Mouse (Mus musculus) cerebellum, postnatal 10 days (tissue): ENCODE measurements around the gene Tm6sf1.
"Not testable (repeated sequence)": the region's sequence is repeated elsewhere in the genome, so short reads cannot be mapped to it uniquely, and the experiment has no call there.

Experiments
- DNase-seq, 2 experiments: peaks; one replicate each; pipeline ENCODE4 v3.0.0; 2021; ENCODE audit warnings: mixed read lengths in 2 of 2

Gene Tm6sf1

DNA sequence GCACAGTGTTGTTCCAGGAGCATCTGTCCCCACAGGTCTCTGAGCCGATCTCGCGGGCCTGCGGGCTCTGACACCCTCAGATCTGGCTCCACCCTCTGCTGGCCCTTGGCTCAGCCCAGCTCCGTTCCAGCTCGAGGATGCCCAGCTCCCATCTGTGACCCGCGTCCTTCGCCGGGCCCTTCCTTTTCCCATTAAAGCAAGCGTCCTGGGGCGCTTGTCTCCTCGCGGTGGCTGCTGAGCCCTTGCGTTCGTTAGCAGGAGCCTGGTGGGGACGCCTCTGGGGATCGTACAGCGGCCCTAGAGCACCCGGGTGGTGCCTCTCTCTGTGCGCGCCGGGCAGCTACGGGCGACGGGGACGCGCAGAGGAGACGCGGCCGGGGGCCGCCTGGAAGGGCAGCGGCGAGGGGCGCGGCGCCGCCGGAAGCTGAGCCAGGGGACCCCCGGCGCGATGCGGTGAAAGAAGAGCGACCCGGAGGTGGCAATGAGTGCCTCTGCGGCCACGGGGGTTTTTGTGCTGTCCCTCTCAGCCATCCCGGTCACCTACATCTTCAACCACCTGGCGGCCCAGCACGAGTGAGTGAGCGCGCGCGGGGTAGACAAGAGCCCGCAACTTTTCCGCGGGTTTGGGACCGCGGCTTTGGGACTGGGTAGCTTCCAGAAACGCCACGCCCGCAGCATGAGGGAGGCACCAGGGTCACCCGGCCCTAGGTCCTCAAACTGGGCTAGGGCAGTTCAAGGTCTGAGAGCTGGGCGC, at the start of gene Tm6sf1:
Gene Tm6sf1 (plus strand): TSS at position 34 of the 754 bp plus-strand sequence.
- peak; percentile 60 to 69 for DNase-seq

- no peak for DNase-seq
These were observed 33.9 kb upstream of the Tm6sf1 start for GRCm38 (mm10) chr7:81824906-81825305.

DNA sequence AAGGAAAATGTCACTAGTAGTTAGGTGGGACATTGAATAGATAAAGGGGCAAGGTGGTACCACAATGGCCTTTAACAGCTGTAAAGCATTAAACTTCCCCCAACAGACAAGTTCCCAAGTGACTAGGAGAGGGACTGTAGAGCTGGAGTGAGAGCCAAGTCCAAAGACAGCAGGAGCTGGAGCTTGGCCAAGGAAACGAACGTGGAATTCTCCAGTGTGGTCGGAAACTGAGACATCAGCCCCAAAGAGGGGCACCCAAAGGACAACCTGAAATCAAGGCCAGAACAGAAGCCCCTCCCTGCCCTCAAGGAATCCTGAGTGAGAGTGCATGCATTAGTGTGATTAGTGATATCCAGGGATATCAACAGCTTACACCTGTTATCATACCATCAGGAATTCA, 33.4 kb upstream of the Tm6sf1 start:
- DNase-seq, result peak; percentile 57 to 60

DNA sequence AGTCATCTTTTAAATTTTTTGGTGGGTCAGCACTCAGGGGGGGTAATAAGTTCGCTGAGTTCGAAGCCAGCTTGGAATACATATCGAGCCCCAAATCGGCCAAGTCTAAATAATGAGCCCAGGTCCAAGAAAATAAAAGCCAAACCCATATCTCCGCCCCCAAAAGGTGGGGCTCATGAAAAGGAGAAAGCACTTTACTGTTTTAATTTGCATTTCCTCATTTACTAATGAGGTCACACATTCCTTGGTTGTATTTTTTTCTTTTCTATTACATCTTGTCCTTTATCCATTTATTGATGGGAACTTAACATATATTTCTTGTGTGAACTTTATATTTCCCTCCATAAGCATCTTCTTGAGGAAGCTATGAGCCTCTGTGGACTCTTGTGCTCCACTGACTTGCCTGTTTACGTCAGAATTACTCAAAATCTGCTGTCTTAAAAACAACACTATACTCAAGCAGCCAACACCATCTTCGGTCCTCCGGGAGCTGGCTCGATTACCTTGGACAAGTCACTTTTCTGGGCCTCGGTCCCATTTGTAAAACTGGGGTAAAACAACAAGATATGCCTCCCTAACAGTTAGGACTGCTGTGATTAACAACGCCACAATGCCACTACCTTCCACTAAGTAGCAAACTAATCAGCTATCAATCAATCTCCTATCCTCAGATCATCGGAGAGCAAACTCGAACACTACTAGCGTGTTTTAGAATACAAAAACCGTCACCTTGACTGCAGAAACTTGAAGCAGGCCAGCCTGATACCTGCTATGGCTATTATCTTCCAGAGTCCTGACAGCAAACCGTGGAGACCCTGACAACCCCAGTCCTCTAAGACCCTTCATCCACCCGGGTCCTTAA, 30.8 kb upstream of the Tm6sf1 start:
- peak in 1 of 2 experiments; percentile 19 for DNase-seq

- DNase-seq, result peak; percentile 75 to 77
These were observed 30.0 kb upstream of the Tm6sf1 start for GRCm38 (mm10) chr7:81828681-81829378.

DNA sequence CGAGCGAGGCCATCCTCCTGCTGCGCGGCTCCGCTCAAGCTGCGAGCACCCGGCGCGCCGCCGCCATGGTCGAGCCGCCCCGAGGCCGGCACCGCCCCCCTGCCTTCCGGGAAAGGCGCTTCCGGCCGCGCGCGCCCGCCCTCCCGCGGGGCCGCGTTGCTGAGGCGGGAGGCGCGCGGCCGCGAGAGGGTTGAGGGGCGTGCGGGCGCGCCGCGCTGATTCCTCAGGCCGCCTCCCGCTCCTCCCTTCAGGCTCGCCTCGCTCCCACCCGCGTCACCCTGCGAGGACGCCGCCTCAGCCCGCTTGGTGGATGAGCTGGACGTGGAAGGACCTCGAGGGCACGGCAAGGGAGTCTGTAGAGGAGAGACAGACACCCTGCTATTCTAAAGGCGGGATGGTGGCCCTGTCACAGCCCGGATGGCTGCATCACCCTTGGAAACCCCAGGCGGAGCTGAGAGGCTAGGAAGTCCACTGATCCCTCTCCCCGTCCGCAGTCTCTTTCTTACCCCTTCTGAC, 29.4 kb upstream of the Tm6sf1 start, which contains the start of gene Btbd1:
Gene Btbd1 (minus strand): TSS at position 53 of the 516 bp plus-strand sequence.
- peak; percentile 83 to 90 for DNase-seq

GRCm38 (mm10) chr7:81834847-81835246, 24.0 kb upstream of the Tm6sf1 start:
- DNase-seq, result no peak

- no peak for DNase-seq
These were observed 23.4 kb upstream of the Tm6sf1 start for GRCm38 (mm10) chr7:81835430-81835829.

DNA sequence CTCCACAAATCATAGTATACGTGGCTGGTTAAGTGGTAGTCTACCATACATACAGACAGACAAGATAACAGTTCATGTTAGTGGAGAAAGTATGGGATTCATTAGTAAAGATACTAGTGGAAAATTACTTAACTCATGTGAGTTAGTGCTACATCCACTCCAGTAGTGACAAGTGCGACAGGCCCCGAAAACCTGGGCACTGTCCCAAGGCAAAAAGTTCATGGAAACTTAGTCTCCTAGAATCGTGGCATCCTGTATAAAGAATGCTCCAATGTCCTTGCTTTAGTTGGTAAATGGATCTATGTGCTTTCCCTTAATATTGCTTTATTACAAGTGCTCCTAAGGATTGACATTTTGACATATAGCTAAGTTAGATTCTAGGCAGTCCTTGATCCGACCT, 21.0 kb upstream of the Tm6sf1 start:
- DNase-seq, result not testable (repeated sequence)

DNA sequence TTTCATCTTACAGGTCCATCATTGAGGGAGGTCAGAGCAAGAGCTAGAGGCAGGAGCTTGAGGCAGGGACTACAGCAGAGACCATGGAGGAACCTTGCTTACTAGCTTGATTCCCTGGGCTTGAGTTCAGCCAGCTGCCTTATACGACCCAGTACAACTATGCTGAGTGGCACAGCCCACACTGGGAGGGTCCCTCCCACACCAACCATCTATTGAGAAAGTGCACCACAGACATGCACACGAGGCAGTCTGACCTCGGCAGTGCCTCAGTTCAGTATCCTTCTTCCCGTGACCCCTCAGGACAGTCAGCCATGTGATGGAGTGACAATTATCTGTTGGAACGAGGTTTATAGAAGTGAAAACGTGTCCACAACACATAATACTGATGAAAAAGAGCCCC, 19.1 kb upstream of the Tm6sf1 start:
- no peak for DNase-seq

- DNase-seq, result no peak
These were observed 18.1 kb upstream of the Tm6sf1 start for GRCm38 (mm10) chr7:81840661-81841181.

GRCm38 (mm10) chr7:81841439-81841838, 17.4 kb upstream of the Tm6sf1 start:
- DNase-seq, result no peak

- no peak for DNase-seq
These were observed 16.7 kb upstream of the Tm6sf1 start for GRCm38 (mm10) chr7:81842141-81842540.

DNA sequence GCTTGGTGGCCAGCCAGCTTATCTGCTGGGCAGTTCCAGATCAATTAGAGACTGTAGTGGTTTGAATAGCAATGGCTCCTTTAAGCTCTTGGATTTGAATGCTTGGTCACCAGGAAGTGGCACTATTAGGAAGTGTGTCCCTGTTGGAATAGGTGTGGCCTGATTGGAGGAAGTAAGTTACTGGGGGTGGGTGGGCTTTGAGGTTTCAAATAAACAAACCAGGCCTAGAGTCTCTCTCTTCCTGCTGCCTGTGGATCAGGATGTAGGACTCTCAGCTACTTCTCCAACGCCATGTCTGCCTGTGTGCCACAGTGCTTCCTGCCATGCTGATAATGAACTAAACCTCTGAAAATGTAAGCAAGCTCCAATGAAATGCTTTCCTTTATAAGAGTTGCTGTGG, 15.8 kb upstream of the Tm6sf1 start:
- DNase-seq, result no peak

DNA sequence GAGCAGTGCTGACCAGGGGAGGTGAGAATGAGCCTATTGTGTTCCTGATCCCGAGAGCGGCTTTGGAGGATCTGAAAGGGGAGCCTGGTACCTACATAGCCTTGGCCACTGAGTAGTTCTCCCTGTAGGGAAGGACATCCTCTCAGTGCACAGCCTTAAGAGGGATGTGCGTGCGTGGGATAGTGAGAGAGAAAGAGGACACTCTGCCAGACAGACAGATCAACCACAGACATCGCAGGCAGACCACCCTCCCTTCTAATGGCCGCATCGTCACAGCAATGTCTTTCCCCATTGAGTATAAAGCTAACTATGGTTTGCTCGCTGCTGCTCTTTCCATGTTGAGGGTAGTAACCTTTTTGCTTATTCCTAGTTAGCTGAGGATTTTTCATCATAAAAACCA, 14.9 kb upstream of the Tm6sf1 start:
- DNase-seq, result no peak

- DNase-seq, result no peak
These were observed 14.0 kb upstream of the Tm6sf1 start for GRCm38 (mm10) chr7:81844801-81845200.

DNA sequence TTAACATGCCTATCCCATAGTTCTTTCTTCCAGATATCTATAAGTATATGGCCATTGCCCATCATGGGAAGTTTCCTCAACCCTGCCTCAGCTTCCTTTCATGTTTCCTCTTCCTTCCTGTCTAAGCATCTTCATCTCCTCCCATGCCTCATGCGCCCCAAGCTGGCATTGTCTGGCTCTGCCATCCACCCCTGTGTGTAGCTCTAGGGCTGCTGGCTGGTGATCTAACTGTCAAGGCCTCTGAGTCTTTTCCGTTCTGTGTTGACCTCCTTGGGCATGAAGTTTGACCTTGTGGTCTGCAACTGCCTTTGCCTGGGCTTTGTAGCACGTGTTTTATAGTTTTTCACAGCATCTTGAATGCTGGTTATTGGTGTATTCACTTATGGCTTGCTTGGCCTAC, 13.5 kb upstream of the Tm6sf1 start:
- no peak for DNase-seq

DNA sequence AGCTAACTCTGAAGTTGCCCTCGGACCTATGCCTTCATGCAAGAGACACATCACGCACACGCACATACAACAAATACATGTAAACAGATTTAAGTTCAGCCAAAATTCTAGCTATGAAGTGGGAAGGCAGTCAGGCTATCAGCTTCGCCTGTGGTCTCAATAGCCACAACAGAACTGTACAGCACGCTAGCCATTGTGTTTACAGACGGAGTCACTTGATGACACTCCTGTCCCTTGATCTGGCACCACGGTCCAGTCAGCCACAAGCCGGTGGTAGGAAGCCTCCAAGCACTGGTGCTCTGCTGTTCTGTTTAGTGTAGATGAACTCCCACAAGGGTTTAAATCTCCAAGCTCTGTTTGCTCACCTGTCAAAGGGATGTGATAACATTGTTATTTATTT, 12.8 kb upstream of the Tm6sf1 start:
- no peak for DNase-seq

DNA sequence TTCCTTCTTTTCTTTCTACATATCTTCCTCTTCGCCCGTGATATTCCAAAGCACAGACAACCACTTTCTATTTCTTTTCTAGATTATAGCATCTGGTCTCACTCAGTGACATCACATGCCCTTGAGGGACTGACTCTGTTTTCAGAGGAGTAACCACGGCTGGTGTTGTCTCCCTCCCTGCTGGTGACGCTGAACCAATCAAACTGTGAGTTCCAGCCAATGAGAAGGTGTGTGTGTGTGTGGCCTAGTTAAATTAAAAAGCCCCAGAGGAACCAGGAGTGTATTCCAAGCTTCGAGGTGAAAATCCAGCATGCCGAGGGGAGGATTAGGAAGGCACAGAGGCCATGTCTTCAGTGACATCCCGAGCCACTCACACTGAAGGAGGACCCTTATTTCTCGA, 11.8 kb upstream of the Tm6sf1 start:
- no peak for DNase-seq

GRCm38 (mm10) chr7:81847777-81848176, 11.0 kb upstream of the Tm6sf1 start:
- DNase-seq, result peak; percentile 82 to 83

- DNase-seq, result no peak
These were observed 9.6 kb upstream of the Tm6sf1 start for GRCm38 (mm10) chr7:81849214-81849613.

GRCm38 (mm10) chr7:81849633-81850032, 9.2 kb upstream of the Tm6sf1 start:
- DNase-seq, result no peak

- no peak for DNase-seq
These were observed 8.6 kb upstream of the Tm6sf1 start for GRCm38 (mm10) chr7:81850171-81850570.
